Mouse (Mus musculus): ENCODE measurements at regions not wholly inside any gene's neighbourhood (a gene's known extent, or its start where the extent isn't known, plus 50 kb on each side); places are given as distances from the start of the nearest gene placed in this dataset.

- no peaks in the 10 kb centered on the region for H3K79me3 ChIP-seq (ENCODE audit: low read depth)
- no peak overlapping the region for H3ac ChIP-seq (ENCODE audit: control insufficient read depth, insufficient read length, low read depth)
- H3K79me2 ChIP-seq (ENCODE audit: control insufficient read depth, insufficient read depth), result no peaks in the 10 kb centered on the region
- peaks cover 45% of the 10 kb centered on the region for H3K27me3 ChIP-seq (ENCODE audit: control insufficient read depth, insufficient read depth, insufficient read length)
- H3K4me3 ChIP-seq (ENCODE audit: insufficient read depth, poor library complexity, severe bottlenecking), result no peak overlapping the region
- TF ChIP-seq MYOD1 (IDR thresholded peaks at IDR 0.05; ENCODE audit: control insufficient read depth, insufficient read length, low read depth) (no peak), CEBPB (IDR thresholded peaks at IDR 0.05; ENCODE audit: low read depth) (no peak), MYOG (IDR thresholded peaks at IDR 0.05; ENCODE audit: control insufficient read depth, extremely low read depth, insufficient read length) (no peak), CTCF (IDR thresholded peaks at IDR 0.05; ENCODE audit: control insufficient read depth, insufficient read depth, insufficient read length) (no peak), USF1 (IDR thresholded peaks at IDR 0.05; ENCODE audit: low read depth) (no peak), FOSL1 (IDR thresholded peaks at IDR 0.05; ENCODE audit: insufficient read depth, low read length, poor library complexity, severe bottlenecking) (no peak), MAX (IDR thresholded peaks at IDR 0.05) (no peak)
- no peaks in the 10 kb centered on the region for H3K36me3 ChIP-seq (ENCODE audit: control insufficient read depth, insufficient read depth)
Observed at GRCm38 (mm10) chr5:75846016-75846415, 132.2 kb downstream of the Kdr start.

GRCm38 (mm10) chr5:75843807-75844206 lies 134.5 kb downstream of the Kdr start:
- no peaks in the 10 kb centered on the region for H3K36me3 ChIP-seq (ENCODE audit: control insufficient read depth, insufficient read depth)
- H3K79me3 ChIP-seq (ENCODE audit: low read depth), result no peaks in the 10 kb centered on the region
- no peaks in the 10 kb centered on the region for H3K79me2 ChIP-seq (ENCODE audit: control insufficient read depth, insufficient read depth)
- H3ac ChIP-seq (ENCODE audit: control insufficient read depth, insufficient read length, low read depth), result no peak overlapping the region
- H3K27me3 ChIP-seq (ENCODE audit: control insufficient read depth, insufficient read depth, insufficient read length), result peaks cover 30% of the 10 kb centered on the region
- H3K4me3 ChIP-seq (ENCODE audit: insufficient read depth, poor library complexity, severe bottlenecking), result no peak overlapping the region
- TF ChIP-seq FOSL1 (IDR thresholded peaks at IDR 0.05; ENCODE audit: insufficient read depth, low read length, poor library complexity, severe bottlenecking), result no peak
- no peak for TF ChIP-seq CTCF (IDR thresholded peaks at IDR 0.05; ENCODE audit: control insufficient read depth, insufficient read depth, insufficient read length)
- no peak for TF ChIP-seq MYOD1 (IDR thresholded peaks at IDR 0.05; ENCODE audit: control insufficient read depth, insufficient read length, low read depth)
- no peak for TF ChIP-seq USF1 (IDR thresholded peaks at IDR 0.05; ENCODE audit: low read depth)
- no peak for TF ChIP-seq MAX (IDR thresholded peaks at IDR 0.05)
- TF ChIP-seq MYOG (IDR thresholded peaks at IDR 0.05; ENCODE audit: control insufficient read depth, extremely low read depth, insufficient read length), result no peak
- TF ChIP-seq CEBPB (IDR thresholded peaks at IDR 0.05; ENCODE audit: low read depth), result no peak

- TF ChIP-seq USF1 (IDR thresholded peaks at IDR 0.05; ENCODE audit: low read depth) (no peak), MYOG (IDR thresholded peaks at IDR 0.05; ENCODE audit: control insufficient read depth, extremely low read depth, insufficient read length) (no peak), CTCF (IDR thresholded peaks at IDR 0.05; ENCODE audit: control insufficient read depth, insufficient read depth, insufficient read length) (no peak), CEBPB (IDR thresholded peaks at IDR 0.05; ENCODE audit: low read depth) (no peak), MYOD1 (IDR thresholded peaks at IDR 0.05; ENCODE audit: control insufficient read depth, insufficient read length, low read depth) (no peak)
- H3K36me3 ChIP-seq (ENCODE audit: control insufficient read depth, insufficient read depth), result no peaks in the 10 kb centered on the region
- H3K79me2 ChIP-seq (ENCODE audit: control insufficient read depth, insufficient read depth), result no peaks in the 10 kb centered on the region
- H3K27me3 ChIP-seq (ENCODE audit: control insufficient read depth, insufficient read depth, insufficient read length), result peaks cover 4% of the 10 kb centered on the region
- H3K79me3 ChIP-seq (ENCODE audit: low read depth), result no peaks in the 10 kb centered on the region
- H3K4me3 ChIP-seq (ENCODE audit: insufficient read depth, poor library complexity, severe bottlenecking), result no peak overlapping the region
- no peak overlapping the region for H3ac ChIP-seq (ENCODE audit: control insufficient read depth, insufficient read length, low read depth)
Observed at GRCm38 (mm10) chr5:75840421-75840820, 137.8 kb downstream of the Kdr start.

GRCm38 (mm10) chr5:75835556-75835961 lies 142.7 kb downstream of the Kdr start:
- no peak overlapping the region for H3K4me3 ChIP-seq (ENCODE audit: insufficient read depth, poor library complexity, severe bottlenecking)
- peaks cover 7% of the 10 kb centered on the region for H3K27me3 ChIP-seq (ENCODE audit: control insufficient read depth, insufficient read depth, insufficient read length)
- TF ChIP-seq FOSL1 (IDR thresholded peaks at IDR 0.05; ENCODE audit: insufficient read depth, low read length, poor library complexity, severe bottlenecking), result no peak
- no peak for TF ChIP-seq MYOD1 (IDR thresholded peaks at IDR 0.05; ENCODE audit: control insufficient read depth, insufficient read length, low read depth)
- TF ChIP-seq USF1 (IDR thresholded peaks at IDR 0.05; ENCODE audit: low read depth), result no peak
- TF ChIP-seq MYOG (IDR thresholded peaks at IDR 0.05; ENCODE audit: control insufficient read depth, extremely low read depth, insufficient read length), result no peak
- TF ChIP-seq CTCF (IDR thresholded peaks at IDR 0.05; ENCODE audit: control insufficient read depth, insufficient read depth, insufficient read length), result no peak
- no peak for TF ChIP-seq CEBPB (IDR thresholded peaks at IDR 0.05; ENCODE audit: low read depth)
- TF ChIP-seq MAX (IDR thresholded peaks at IDR 0.05), result no peak

GRCm38 (mm10) chr5:75834766-75835555 lies 143.3 kb downstream of the Kdr start:
- no peak overlapping the region for H3K4me3 ChIP-seq (ENCODE audit: insufficient read depth, poor library complexity, severe bottlenecking)
- H3K79me2 ChIP-seq (ENCODE audit: control insufficient read depth, insufficient read depth), result no peaks in the 10 kb centered on the region
- TF ChIP-seq CTCF (IDR thresholded peaks at IDR 0.05; ENCODE audit: control insufficient read depth, insufficient read depth, insufficient read length), result no peak
- TF ChIP-seq CEBPB (IDR thresholded peaks at IDR 0.05; ENCODE audit: low read depth), result no peak
- no peak for TF ChIP-seq MAX (IDR thresholded peaks at IDR 0.05)
- TF ChIP-seq FOSL1 (IDR thresholded peaks at IDR 0.05; ENCODE audit: insufficient read depth, low read length, poor library complexity, severe bottlenecking), result no peak
- TF ChIP-seq MYOG (IDR thresholded peaks at IDR 0.05; ENCODE audit: control insufficient read depth, extremely low read depth, insufficient read length), result no peak
- no peak for TF ChIP-seq USF1 (IDR thresholded peaks at IDR 0.05; ENCODE audit: low read depth)
- no peak for TF ChIP-seq MYOD1 (IDR thresholded peaks at IDR 0.05; ENCODE audit: control insufficient read depth, insufficient read length, low read depth)
- H3ac ChIP-seq (ENCODE audit: control insufficient read depth, insufficient read length, low read depth), result no peak overlapping the region
- no peaks in the 10 kb centered on the region for H3K36me3 ChIP-seq (ENCODE audit: control insufficient read depth, insufficient read depth)
- H3K27me3 ChIP-seq (ENCODE audit: control insufficient read depth, insufficient read depth, insufficient read length), result peaks cover 7% of the 10 kb centered on the region
- H3K79me3 ChIP-seq (ENCODE audit: low read depth), result no peaks in the 10 kb centered on the region

More at GRCm38 (mm10) chr5:75835556-75835961, 142.7 kb downstream of the Kdr start:
- Histone ChIP-seq H3K36me3 (ENCODE audit: control insufficient read depth, insufficient read depth) (no peaks in the 10 kb centered on the region), H3K79me3 (ENCODE audit: low read depth) (no peaks in the 10 kb centered on the region), H3ac (ENCODE audit: control insufficient read depth, insufficient read length, low read depth) (no peak overlapping the region), H3K79me2 (ENCODE audit: control insufficient read depth, insufficient read depth) (no peaks in the 10 kb centered on the region)
